Mouse (Mus musculus) liver, embryonic 16.5 days (tissue): ENCODE data around the gene Rasgrf2. TPM values are rescaled to one million over a fixed set of nuclear protein-coding genes. Genes with fewer than 3 reads are reported as not detected.
A peak's percentile ranks its signal among the peaks of the same experiment; 100 is the strongest.
"Not testable (repeated sequence)": the region's sequence is repeated elsewhere in the genome, so short reads cannot be mapped to it uniquely, and the experiment has no call there.

ENCODE experiments used
- ATAC-seq: fragments of 200-750 bp; cut with Nextera tagmentation; 2 replicates; pipeline ENCODE4 v1.8.0; 2017; ENCODE audit warnings: low read depth, mild to moderate bottlenecking, moderate number of reproducible peaks, moderate library complexity
- H3K27ac ChIP-seq: fragments of 300-500 bp; sonication (generic); 2 replicates; pipeline ENCODE4 v1.5.1; 2014; ENCODE audit warnings: mild to moderate bottlenecking, low read length
- H3K27me3 ChIP-seq: fragments of 300-500 bp; sonication (generic); 2 replicates; pipeline ENCODE4 v1.6.1; 2014; ENCODE audit warnings: low read depth, low read length, mixed read lengths; ENCODE audit not compliant: control insufficient read depth, insufficient read depth
- H3K36me3 ChIP-seq: fragments of 300-500 bp; sonication (generic); 2 replicates; pipeline ENCODE4 v1.6.1; 2014; ENCODE audit warnings: mild to moderate bottlenecking; ENCODE audit not compliant: control insufficient read depth, insufficient read depth
- H3K4me1 ChIP-seq: fragments of 300-500 bp; sonication (generic); 2 replicates; pipeline ENCODE4 v1.6.1; 2014; ENCODE audit warnings: low read depth, low read length, mixed read lengths; ENCODE audit not compliant: control insufficient read depth
- H3K4me2 ChIP-seq: fragments of 300-500 bp; sonication (generic); 2 replicates; pipeline ENCODE4 v1.6.1; 2014; ENCODE audit warnings: low read depth, low read length, mixed read lengths
- H3K4me3 ChIP-seq: fragments of 300-500 bp; sonication (generic); 2 replicates; pipeline ENCODE4 v1.5.1; 2014; ENCODE audit warnings: low read depth, mild to moderate bottlenecking, low read length
- H3K9ac ChIP-seq: fragments of 300-500 bp; sonication (generic); 2 replicates; pipeline ENCODE4 v1.6.1; 2014; ENCODE audit warnings: low read depth, low read length
- H3K9me3 ChIP-seq: fragments of 300-500 bp; sonication (generic); replicated peaks from 2 replicates; pipeline ENCODE4 v1.6.1; 2016; ENCODE audit warnings: low read length; ENCODE audit not compliant: control insufficient read depth
- WGBS: fragments of 180-500 bp; shearing (Covaris S2); extraction: QIAGEN DNeasy Blood & Tissue Kit; methylation state at CpG from one replicate; pipeline ENCODE4 v1.1.7; 2014; ENCODE audit not compliant: insufficient replicate concordance; 5-methylcytosine and 5-hydroxymethylcytosine counted together
- polyA plus RNA-seq: library from polyadenylated mRNA; unstranded; fragments of >200 nt; fragmentation: Nextera tagmentation; extraction: Ambion mirVana; gene quantifications from 2 replicates; pipeline ENCODE4 v1.2.1, GENCODE M21; 2015

Rasgrf2 gene
- polyA plus RNA-seq, result 0.02 TPM in 1 of 2 replicates, not detected in the other

DNA sequence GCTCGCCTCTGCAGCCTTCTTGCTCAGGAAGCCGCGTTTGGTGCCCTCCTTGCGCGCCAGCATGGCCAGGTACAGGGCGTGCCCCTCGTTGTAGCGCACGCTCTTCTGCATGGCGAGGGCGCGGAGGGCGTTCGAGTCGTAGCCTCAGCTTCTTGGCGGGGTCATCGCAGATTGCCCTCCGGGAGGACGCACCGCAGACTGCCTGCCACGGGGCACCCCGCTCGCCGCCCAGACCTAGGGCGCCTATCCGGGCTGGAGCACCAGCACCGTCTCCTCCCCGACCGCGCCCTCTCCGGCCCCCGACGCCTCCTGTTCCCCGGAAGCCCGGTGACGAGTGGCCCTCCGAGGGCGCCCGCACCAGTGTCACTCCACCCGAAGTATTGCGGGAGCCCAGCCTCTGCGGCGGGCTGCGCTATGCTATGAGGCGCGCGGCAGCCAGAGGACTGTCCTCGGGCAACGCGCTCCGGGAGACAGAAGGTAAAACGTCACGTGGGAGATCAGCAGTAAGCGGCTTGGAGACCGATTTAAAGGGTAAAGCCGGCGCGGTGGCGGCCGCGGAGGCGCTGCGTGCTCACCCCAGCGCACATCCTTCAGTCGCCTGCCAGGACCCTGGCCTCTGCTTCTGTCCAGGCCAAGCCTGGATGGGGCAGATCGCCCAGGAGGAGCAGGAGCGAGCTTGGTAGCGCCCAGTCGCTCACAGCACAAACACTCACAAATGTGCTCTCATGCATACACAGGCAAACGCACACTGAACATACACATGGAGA is at the start of gene Rasgrf2:
TSS of gene Rasgrf2 (minus strand) at position 273 of the 767 bp plus-strand sequence.
- no peaks in the 10 kb centered on the region for H3K9me3 ChIP-seq
- H3K4me3 ChIP-seq, result peak within 1 kb of the TSS; percentile 38
- H3K27me3 ChIP-seq, result peaks cover 16% of the 10 kb centered on the region
- H3K9ac ChIP-seq, result no peak within 1 kb of the TSS
- ATAC-seq, result 0 out of 2 replicates have a peak, but pooled peaks have one; percentile 16
- H3K27ac ChIP-seq, result no peak within 1 kb of the TSS
- no peaks in the 10 kb centered on the region for H3K4me1 ChIP-seq
- no peaks in the 10 kb centered on the region for H3K36me3 ChIP-seq
- WGBS, result 3% methylated on average over 70 of the region's 70 CpGs
- peak within 1 kb of the TSS; percentile 61 for H3K4me2 ChIP-seq

DNA sequence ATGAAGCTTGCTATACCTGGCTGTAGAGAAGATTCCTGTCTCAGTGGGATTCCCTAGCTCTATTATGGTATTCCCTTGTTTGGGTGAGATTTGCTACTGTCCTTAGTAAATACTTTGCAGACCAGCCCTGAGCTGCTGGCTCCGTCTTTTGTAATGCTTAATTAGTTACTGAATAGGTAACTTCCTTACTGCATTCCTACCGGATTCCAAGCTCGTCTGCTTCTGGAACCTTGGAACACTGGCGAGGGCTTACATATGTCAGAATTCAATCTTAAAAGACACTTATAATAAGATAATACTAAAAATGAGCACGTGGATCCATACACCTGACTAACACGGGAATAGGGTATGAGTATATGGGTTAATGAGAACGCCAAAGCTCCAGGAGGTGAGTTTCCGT is 41.2 kb upstream of the Rasgrf2 start:
- not testable (repeated sequence) for ATAC-seq
- 61% methylated on average over 8 of the region's 8 CpGs for WGBS

DNA sequence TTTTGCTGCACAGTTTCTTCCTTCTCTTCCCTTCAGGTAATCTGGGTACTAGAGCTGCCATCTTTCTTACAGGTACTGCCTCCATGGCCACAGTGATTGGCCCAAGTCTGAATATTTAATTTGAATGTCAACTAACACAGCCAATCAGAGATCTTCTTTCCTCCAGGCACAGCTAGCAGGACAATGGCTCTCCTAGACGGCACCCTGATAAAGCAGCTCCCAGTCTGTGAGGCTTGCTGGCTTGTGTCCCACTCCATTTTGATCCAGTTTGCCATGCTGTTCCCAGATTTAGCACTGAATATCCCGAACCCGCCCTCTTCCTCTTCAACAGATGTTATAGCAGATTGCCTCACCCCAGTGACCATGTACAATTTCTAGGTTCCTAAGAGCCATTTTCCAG is 19.1 kb upstream of the Rasgrf2 start:
- H3K9ac ChIP-seq, result no peak overlapping the region
- H3K9me3 ChIP-seq, result no peaks in the 10 kb centered on the region
- 66% methylated on average over 3 of the region's 3 CpGs for WGBS
- no peak overlapping the region for H3K4me3 ChIP-seq
- no peak overlapping the region for H3K4me2 ChIP-seq
- no peak for ATAC-seq
- H3K36me3 ChIP-seq, result no peaks in the 10 kb centered on the region
- no peaks in the 10 kb centered on the region for H3K27me3 ChIP-seq
- H3K27ac ChIP-seq, result no peak overlapping the region
- H3K4me1 ChIP-seq, result no peaks in the 10 kb centered on the region

More for the DNA sequence above, 41.2 kb upstream of the Rasgrf2 start:
- not testable (repeated sequence) for H3K9me3 ChIP-seq, H3K36me3 ChIP-seq, H3K4me2 ChIP-seq, H3K4me3 ChIP-seq, H3K27ac ChIP-seq, H3K4me1 ChIP-seq, H3K27me3 ChIP-seq, H3K9ac ChIP-seq

DNA sequence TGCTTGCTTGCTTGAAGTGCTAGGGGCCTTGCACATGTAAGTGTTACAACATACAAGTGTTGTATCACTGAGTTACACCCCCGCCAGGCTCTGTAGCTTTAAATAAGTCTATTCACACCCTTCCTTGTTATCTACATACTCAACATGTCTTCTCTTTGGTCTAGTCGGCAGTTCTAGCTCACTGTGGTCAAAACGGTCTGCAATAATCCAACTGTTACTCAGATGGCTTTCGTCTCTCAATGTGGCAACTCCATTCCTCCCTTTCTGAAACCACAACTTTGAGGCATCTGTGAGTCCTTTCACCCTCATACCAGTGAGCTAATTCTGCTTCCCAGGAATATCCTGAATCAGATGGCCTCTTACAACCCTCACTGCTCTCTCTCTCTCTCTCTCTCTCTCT is 17.4 kb upstream of the Rasgrf2 start:
- no peak overlapping the region for H3K27ac ChIP-seq
- no peak overlapping the region for H3K9ac ChIP-seq
- 50% methylated on average over 4 of the region's 4 CpGs for WGBS
- H3K27me3 ChIP-seq, result no peaks in the 10 kb centered on the region
- no peak overlapping the region for H3K4me2 ChIP-seq
- no peak for ATAC-seq
- H3K4me3 ChIP-seq, result no peak overlapping the region
- H3K9me3 ChIP-seq, result peaks cover 2% of the 10 kb centered on the region; the same call in 1 of the 2 replicates
- H3K36me3 ChIP-seq, result no peaks in the 10 kb centered on the region
- H3K4me1 ChIP-seq, result no peaks in the 10 kb centered on the region

DNA sequence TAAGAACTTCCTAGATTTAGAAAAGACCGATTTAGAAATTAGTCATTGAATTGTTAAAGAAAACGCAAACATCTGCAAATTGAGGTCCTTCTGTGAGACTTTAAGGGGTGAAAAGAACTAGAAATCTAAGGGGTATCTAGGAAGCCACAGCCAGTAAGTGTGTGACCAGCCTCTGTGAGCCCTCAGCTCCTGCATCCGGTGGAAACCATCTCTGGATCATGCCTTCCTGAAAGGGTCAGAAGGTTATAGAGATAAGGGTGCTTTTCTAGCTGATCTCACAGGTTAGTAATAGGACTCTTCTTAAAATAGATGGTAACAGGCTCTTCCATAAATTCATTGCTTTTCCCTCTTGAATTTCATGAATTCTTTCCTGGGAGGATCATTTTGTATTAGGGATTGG is 3.3 kb upstream of the Rasgrf2 start:
- Histone ChIP-seq H3K4me3 (no peak overlapping the region), H3K36me3 (no peaks in the 10 kb centered on the region), H3K4me1 (no peaks in the 10 kb centered on the region), H3K27me3 (peaks cover 16% of the 10 kb centered on the region), H3K9ac (no peak overlapping the region), H3K9me3 (no peaks in the 10 kb centered on the region), H3K4me2 (no peak overlapping the region), H3K27ac (no peak overlapping the region)
- WGBS, result 46% methylated on average over 3 of the region's 3 CpGs
- no peak for ATAC-seq

DNA sequence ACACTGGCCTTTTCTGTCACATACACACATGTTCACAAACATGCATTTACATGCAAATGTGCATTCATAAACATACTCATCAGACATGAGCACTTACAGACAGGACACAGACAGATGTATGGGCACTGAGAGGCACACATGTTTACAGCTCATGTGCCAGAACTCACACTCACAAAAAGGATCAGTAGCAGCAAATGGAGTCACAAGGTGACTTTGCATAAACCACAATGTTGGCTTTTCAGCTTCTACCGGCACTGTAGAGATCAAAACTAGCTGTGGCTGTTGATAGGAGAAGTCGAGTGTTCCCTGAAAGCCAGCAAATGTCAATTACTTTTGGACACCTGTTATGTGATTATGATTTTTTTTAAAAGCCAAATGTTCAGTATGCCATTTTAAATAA is 1.1 kb upstream of the Rasgrf2 start:
- H3K9me3 ChIP-seq, result no peaks in the 10 kb centered on the region
- H3K4me3 ChIP-seq, result no peak overlapping the region
- H3K36me3 ChIP-seq, result no peaks in the 10 kb centered on the region
- no peak for ATAC-seq
- no peak overlapping the region for H3K9ac ChIP-seq
- no peak overlapping the region for H3K4me2 ChIP-seq
- H3K4me1 ChIP-seq, result no peaks in the 10 kb centered on the region
- peaks cover 16% of the 10 kb centered on the region for H3K27me3 ChIP-seq
- H3K27ac ChIP-seq, result no peak overlapping the region
- WGBS, result 18% methylated on average over 2 of the region's 2 CpGs

DNA sequence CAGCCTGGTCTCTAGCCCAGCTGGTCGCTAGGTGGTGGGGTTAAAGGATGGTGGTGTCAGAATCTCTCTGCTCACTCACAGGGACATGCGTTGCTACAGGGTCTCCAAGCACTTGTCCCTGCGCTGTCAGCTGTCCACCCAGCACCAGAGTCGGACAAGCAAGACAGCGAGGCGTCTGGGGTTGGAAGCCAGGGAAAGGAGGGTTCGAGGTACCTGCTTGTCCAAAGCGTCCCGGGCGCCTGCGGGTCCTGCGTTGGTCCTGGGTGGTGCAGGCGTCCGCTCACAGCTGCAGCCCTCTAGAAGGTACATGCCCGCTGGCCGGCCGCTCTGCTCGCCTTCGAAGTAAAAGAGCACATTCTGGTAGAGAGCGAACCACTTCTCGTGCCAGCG is 467 bp downstream of the Rasgrf2 start:
- Histone ChIP-seq H3K27me3 (peaks cover 16% of the 10 kb centered on the region), H3K9ac (no peak overlapping the region), H3K27ac (no peak overlapping the region), H3K36me3 (no peaks in the 10 kb centered on the region), H3K4me2 (peak overlapping the region; percentile 61), H3K4me1 (no peaks in the 10 kb centered on the region), H3K4me3 (peak overlapping the region; percentile 38), H3K9me3 (no peaks in the 10 kb centered on the region)
- no peak for ATAC-seq
- 9% methylated on average over 22 of the region's 22 CpGs for WGBS

DNA sequence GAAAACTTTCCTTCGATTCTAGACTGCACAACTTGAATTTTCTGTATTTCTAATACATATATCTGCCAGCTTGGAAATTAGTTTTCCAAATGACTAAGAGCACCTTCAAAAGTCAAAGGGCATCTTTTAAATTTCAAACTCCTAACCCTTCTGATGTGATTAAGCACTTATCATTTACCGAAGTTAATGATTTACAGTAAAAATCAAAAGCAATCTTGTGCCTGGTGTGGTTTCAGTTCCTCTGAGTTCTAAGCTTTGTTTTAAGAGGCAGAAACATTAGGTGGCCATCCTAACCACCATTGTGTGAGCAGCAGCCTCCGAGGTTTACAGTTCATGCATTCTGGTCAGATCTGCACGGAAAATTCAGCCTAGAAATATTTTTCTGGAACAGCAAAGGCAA is 1.6 kb downstream of the Rasgrf2 start:
- ATAC-seq, result no peak
- Histone ChIP-seq H3K4me1 (no peaks in the 10 kb centered on the region), H3K27me3 (peaks cover 16% of the 10 kb centered on the region), H3K4me2 (no peak overlapping the region), H3K9me3 (no peaks in the 10 kb centered on the region), H3K9ac (no peak overlapping the region), H3K27ac (no peak overlapping the region), H3K4me3 (no peak overlapping the region), H3K36me3 (no peaks in the 10 kb centered on the region)
- WGBS, result 43% methylated on average over 4 of the region's 4 CpGs

DNA sequence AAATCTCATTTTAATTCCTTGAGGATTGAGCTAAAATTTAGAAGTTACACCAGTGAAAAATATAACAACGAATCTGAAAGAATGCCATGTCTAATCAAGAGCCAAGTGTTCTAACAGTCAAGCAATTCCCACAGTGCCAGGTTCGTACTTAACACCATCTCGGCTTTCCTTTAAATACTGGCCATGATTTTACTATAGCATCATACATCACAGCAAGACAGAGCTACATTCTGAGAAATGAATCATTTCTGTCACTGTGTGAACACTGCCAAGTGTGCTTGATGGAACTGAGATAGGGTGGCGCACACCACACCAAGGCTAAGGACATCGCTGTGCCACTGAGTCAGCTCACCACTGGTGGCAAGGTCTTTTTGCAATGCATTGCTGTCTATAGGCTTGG is 5.6 kb downstream of the Rasgrf2 start:
- no peaks in the 10 kb centered on the region for H3K36me3 ChIP-seq
- H3K9me3 ChIP-seq, result no peaks in the 10 kb centered on the region
- H3K27me3 ChIP-seq, result peaks cover 4% of the 10 kb centered on the region
- no peak overlapping the region for H3K27ac ChIP-seq
- no peak for ATAC-seq
- no peak overlapping the region for H3K4me2 ChIP-seq
- H3K9ac ChIP-seq, result no peak overlapping the region
- H3K4me3 ChIP-seq, result no peak overlapping the region
- WGBS, result 71% methylated on average over 5 of the region's 5 CpGs
- H3K4me1 ChIP-seq, result no peaks in the 10 kb centered on the region
